Comparison of ENCODE assay signal across 8 mouse cellular contexts in the genomic region with DNA sequence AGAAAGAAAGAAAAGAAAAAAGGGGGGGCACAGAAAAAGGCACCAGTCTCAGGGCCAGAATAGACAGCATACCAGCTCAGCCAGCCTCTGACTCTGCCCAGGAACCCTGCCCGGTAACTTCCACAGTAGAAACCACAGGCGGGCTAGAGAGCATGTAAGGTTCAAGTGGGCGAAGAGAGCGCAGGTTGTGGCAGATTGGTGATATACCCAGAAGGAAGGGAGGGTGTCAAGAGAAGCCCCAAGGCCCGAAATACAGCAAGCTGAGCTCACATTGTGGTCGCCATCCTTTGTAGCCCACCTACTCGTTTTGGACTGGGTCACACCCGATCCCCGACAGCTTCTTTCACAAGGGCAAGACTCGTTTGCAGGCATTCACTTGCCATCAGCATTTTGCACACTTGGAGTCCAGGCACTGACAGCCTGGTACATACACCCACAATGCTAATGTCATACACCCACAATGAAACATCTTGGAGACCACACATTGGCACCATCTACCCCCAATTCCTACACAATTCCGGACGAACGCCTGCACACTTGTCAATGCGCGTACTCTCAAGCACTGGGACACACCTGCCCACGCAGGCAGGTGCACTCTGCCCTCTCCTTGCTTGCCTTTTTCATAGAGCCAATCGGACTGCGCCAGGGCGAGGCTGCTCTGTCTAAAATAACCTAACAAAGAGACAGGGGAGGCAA. TPM values are rescaled to one million over a fixed set of nuclear protein-coding genes. Genes with fewer than 3 reads are reported as not detected.
DNase-seq lines count a peak whose midpoint lies in the region; ATAC-seq and TF ChIP-seq lines count a peak whose summit lies in the region.

No protein-coding gene starts in this region.

- no peak overlapping the region for H3K27ac ChIP-seq in heart, embryonic 11.5 days (ENCODE audit: low read depth, low read length)
- no peak overlapping the region for H3K27ac ChIP-seq in liver, embryonic 12.5 days
- H3K27ac ChIP-seq in olfactory bulb, adult 2 months (ENCODE audit: insufficient read depth, low read depth, low read length) = peak overlapping the region; percentile 90

- H3K36me3 ChIP-seq in heart, embryonic 11.5 days (ENCODE audit: control insufficient read depth, insufficient read depth, low read length) = no peaks in the 10 kb centered on the region
- H3K36me3 ChIP-seq in liver, embryonic 12.5 days = no peaks in the 10 kb centered on the region

- H3K27me3 ChIP-seq in heart, embryonic 11.5 days (ENCODE audit: control insufficient read depth, insufficient read depth, low read length) = peaks cover 27% of the 10 kb centered on the region
- peaks cover 56% of the 10 kb centered on the region for H3K27me3 ChIP-seq in liver, embryonic 12.5 days (replicated peaks)

- H3K9me3 ChIP-seq in heart, embryonic 11.5 days (replicated peaks; ENCODE audit: control insufficient read depth, low read length) = no peaks in the 10 kb centered on the region
- no peaks in the 10 kb centered on the region for H3K9me3 ChIP-seq in liver, embryonic 12.5 days (replicated peaks)

- peak overlapping the region; percentile 56 for H3K4me3 ChIP-seq in heart, embryonic 11.5 days (ENCODE audit: low read depth, low read length)
- peak overlapping the region; percentile 44 for H3K4me3 ChIP-seq in liver, embryonic 12.5 days
- H3K4me3 ChIP-seq in olfactory bulb, adult 2 months (ENCODE audit: insufficient read depth, low read depth, low read length) = peak overlapping the region; percentile 96

- ATAC-seq in heart, embryonic 11.5 days (replicated peaks; ENCODE audit: insufficient number of reproducible peaks, low FRiP score, low TSS enrichment) = 0 out of 2 replicates have a peak, but pooled peaks have one; percentile 36
- ATAC-seq in liver, embryonic 12.5 days = peak; percentile 17; the same call in 1 of the 2 replicates

- DNase-seq in adrenal gland, adult (ENCODE audit: inconsistent age in 2 of 2, low spot score in 1 of 2) = peak; percentile 11 to 63
- DNase-seq in adrenal gland, adult 8-10 months = no peak
- DNase-seq in cerebellum, postnatal 25 days = peak; percentile 53 to 64
- peak; percentile 20 for DNase-seq in kidney, postnatal 10 days
- no peak for DNase-seq in gastrocnemius, postnatal 4 days (ENCODE audit: low spot score in 2 of 2)

- peak overlapping the region; percentile 80 for H3K4me2 ChIP-seq in heart, embryonic 11.5 days
- H3K4me2 ChIP-seq in liver, embryonic 12.5 days = peak overlapping the region; percentile 65

- 11% methylated on average over 19 of the region's 19 CpGs for WGBS in heart, embryonic 11.5 days (ENCODE audit: insufficient replicate concordance)
- 8% methylated on average over 19 of the region's 19 CpGs for whole genome bisulfite sequencing in liver, embryonic 12.5 days (ENCODE audit: insufficient replicate concordance)
- WGBS in olfactory bulb, adult 2 months = 3% methylated on average over 19 of the region's 19 CpGs

- TF ChIP-seq POLR2A in olfactory bulb, adult 2 months (IDR thresholded peaks at IDR 0.05; ENCODE audit: insufficient read depth, low read depth, low read length) = no peak

- no peak for TF ChIP-seq CTCF in olfactory bulb, adult 2 months (IDR thresholded peaks at IDR 0.05; ENCODE audit: insufficient read depth, low read depth, low read length)

- H3K4me1 ChIP-seq in heart, embryonic 11.5 days (ENCODE audit: control insufficient read depth, insufficient read depth, low read length) = peaks cover 14% of the 10 kb centered on the region; the same call in 1 of the 2 replicates
- H3K4me1 ChIP-seq in liver, embryonic 12.5 days = no peaks in the 10 kb centered on the region
- peaks cover 17% of the 10 kb centered on the region for H3K4me1 ChIP-seq in olfactory bulb, adult 2 months (ENCODE audit: control insufficient read depth, insufficient read depth, low read length)

- peak overlapping the region; percentile 66 for H3K9ac ChIP-seq in heart, embryonic 11.5 days (ENCODE audit: low read depth, low read length)
- H3K9ac ChIP-seq in liver, embryonic 12.5 days = no peak overlapping the region

RNA-seq across cellular contexts. Expression of gene Fam84a, which starts 0.8 kb away (rescaled TPM):
- total RNA-seq in adrenal gland, adult 8-10 months (2022) = 1 to 10 TPM; 2.0 to 9.0 (median 4.8) TPM
- polyA plus RNA-seq in heart, embryonic 11.5 days (2014; fragmentation: Nextera tagmentation; extraction: Ambion mirVana) = 1.4 TPM in 2 replicates
- 1.1 and 1.3 TPM in 2 replicates for polyA plus RNA-seq in liver, embryonic 12.5 days (2016; fragmentation: Nextera tagmentation; extraction: Ambion mirVana)
- polyA plus RNA-seq in olfactory bulb, adult 2 months (2012; ENCODE audit: insufficient read depth, insufficient read length, low replicate concordance, missing spikeins) = not detected in 2 replicates
- total RNA-seq in gastrocnemius, postnatal 4 days (2021) = 1 to 10 TPM in 1 of 2 experiments, under 1 TPM in 1; 0.62 to 1.2 TPM

Comparison
In these comparisons a context has a peak if more than half of its experiments do, and no peak if none do; other contexts are left out.
1. DNase-seq: peak in adrenal gland, adult (2 of 2), cerebellum, postnatal 25 days (2 of 2) and kidney, postnatal 10 days (single experiment); none in adrenal gland, adult 8-10 months (single experiment) and gastrocnemius, postnatal 4 days (0 of 2).
2. H3K4me3 ChIP-seq: peak in every context shown above with its lines; median percentile 96 in olfactory bulb, adult 2 months; 56 in heart, embryonic 11.5 days; 44 in liver, embryonic 12.5 days.